Mouse (Mus musculus) right cerebral cortex, postnatal 4 days (tissue): ENCODE data around the gene Col24a1.

Experiments used
- DNase-seq: peaks from one replicate; pipeline ENCODE4 v3.0.0-alpha.2; 2022

Col24a1 gene

DNA sequence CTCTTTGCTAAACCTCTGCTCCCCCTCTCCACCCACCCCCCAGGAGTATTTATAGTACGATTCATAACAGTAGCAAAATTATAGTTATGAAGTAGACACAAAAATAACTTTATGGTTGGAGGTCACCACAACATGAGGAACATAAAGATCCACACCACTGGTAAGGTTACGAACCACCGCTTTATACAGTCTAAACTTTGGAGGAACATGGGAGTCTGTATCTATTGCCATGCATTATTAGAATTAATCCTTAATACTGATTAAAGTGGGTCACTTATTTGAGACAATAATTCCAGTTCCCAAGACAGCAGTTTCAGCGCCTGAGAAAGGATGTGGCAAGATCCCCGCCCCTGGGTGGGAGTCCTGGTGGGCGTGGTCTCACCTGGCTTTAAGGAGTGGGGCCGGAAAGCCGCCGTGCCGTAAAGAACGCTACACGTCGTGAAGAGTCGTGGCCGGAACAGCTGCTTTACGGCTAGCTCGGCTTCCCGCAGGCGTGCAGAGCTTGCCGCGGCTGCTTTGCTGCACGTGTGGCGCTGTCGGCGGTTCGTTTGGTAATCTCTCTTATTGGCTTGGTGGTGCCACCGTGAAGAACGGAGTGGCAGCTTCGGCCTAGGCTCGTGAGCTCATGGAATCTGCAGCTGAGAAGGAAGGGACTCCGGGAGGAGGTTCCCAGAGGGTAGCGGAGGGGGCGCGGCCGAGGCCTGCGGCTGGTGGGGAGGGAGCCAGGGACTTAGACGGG, 283.6 kb downstream of the Col24a1 start, which contains the start of gene Znhit6:
TSS of gene Znhit6 (plus strand) at position 463 of the 739 bp plus-strand sequence.
- peak; percentile 89 for DNase-seq

DNA sequence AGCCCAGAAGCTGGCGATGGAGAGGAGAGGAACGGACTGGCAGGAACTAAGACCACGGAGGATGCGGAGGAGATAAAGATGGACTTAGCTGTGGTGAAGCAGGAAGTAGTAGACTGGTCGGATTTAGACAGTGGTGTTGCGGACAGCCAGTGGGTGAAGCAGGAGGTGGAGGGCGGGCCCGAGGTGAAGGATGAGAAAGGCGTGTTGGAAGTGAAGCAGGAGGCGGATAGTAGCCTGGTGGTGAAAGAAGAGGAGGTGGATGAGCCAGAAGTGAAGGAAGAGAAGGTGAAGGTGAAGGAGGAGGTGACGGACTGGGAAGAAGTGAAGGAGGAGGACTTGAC, 284.2 kb downstream of the Col24a1 start:
- DNase-seq, result no peak

DNA sequence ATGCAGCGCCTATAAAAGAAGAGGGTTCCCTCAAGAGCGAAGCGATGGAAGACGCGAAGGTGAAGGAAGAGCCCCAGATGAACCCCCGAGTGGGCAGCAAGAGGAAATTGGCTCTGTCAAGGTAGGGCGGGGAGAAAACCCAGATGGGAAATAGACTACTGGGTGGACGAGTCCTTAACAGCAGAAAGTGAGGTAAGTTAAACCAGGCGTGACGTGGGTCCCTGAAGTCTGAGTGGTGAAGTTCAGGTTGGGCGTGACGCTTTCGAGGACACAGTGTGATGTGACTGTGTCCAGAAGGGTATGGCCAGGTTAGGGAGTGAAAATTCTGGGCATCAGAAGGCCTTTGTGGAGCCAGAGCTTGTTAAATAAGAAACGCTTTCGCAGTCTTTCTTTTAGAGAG, 284.6 kb downstream of the Col24a1 start:
- no peak for DNase-seq

DNA sequence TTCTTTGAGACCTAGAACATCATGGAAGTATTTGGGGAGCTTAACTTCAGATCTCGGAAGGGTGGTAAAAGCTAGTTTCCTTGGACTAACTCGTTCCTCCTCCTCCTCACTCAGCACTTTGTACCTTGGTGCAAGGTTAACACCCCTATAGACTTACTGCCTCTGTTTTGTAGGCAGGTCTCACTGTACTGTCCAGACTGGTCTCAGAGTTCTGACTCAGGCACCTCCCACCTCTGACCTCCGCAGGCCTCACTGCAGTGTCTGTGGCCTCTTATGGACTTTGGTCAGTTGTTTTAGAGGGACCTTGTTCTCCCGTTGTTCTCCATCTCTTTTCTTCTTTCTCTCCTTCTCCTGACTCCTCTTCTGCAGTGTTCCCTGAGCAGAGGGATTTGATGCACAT, 290.8 kb downstream of the Col24a1 start:
- no peak for DNase-seq

DNA sequence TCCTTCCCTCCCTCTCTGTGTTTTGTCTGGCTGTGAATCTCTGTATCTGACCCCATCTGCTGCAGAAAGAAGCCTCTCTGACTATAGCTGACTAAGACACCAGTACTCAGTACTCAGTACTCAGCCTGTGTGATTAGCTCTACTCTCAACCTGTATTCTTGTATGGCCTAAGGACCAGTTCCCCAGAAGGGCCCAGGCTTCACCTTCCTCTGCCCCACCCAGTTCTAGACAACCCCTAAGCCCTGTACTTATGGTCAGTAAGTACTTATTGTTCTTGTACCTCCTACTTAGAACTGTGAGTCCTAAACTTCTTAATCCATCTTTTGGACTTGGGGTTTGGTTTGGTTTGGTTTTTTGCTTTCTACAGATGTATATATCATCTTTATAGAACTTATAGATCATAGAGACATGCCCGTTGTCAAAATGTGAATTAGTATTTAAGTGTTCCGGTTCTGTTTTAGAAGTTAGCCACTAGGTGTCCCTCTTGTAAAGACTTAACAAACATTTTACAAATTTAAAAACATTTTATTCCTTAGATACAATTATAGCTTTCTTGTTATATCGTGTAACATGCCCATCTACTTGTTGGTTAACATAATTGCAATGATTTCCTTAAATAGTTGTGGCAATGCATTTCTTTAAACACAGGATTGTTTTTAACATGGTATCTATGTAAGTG, 291.4 kb downstream of the Col24a1 start:
- DNase-seq, result no peak

DNA sequence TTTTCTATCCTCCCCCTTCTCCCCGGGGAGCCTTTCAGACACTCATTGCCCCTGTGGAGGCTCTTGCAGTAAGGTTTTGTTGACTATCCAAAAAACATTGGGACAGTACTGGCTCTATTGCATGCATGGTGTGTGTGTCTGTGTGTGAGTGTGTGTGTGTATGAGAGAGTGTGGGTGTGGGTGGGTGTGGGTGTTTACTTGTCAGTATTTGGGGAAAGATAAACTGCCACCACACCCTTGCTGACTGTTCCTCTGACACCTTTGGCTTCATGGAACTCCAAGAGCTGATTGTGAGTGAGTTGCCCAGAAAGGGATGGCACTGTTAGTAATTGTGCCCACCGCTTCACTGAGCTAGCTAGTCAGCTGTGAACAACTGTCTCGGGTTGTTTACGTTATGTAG, 298.3 kb downstream of the Col24a1 start:
- no peak for DNase-seq

DNA sequence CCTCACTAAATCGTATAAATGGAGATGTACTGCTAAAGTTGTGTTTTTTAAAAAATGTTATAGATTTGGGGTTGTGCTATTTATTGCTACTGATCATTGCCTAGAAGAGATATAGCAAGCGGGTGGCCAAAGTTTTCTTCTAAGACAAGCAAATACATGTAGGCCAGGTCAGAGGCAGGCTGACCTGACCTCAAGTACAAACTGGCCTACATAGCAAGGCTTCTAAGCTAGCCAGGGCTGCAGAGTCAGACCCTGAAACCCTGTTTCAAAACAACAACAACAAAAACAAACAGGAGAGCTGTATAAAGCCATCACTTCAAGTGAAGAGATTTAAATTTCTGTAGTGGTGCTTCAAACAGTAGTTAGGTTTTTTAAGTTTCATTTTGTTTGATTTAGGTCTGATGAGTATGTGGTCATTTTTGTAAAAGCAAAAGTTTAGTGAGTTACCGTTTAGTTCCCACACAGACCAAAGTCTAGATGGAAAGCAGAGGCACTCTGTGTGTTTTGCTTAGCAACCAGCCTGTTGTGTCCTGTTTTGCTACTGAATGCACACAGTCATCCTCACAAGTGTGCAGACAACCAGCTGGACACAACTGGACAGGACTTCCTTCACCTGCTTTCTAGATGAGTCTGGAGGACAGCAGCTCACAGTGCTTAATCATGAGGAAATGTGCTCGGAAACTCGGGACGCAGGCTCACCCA, 299.7 kb downstream of the Col24a1 start:
- DNase-seq, result no peak

DNA sequence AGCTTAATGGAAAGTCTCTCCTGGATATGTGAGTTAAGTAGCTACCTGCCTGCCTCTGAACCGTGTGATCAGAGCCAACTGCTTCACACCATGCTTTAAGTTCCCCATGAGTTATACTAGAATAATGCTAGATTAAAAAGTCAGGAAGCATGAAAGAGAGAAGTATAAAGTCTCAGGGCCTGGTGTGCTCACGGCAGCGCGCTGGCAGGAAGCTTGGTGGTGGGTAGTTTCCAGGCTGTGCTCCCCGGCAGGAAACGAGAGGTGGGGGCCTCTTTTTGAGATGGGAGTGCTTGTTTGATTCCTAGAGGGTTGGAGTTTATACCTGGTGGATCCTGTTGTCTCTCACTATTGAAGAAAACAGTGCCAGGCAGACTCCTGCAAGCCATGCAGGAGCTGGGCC, 303.1 kb downstream of the Col24a1 start:
- no peak for DNase-seq

DNA sequence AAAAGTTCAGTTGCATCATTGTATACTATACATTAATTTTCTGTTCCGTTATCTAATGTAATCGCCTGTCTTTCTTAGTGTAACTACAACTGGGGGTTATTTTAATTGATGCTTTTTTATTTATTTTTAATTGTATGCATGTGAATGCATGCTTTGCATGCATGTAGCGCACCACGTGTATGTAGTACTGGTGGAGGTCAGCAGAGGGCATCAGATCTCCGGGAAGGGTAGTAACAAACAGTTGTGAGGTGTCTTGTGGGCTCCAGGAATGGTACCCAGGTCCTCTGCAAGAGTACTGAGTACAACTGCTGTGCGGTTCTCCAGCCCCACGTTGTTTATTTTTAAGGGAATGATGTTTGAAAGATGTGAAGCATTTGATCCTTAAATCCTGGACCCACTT, 306.8 kb downstream of the Col24a1 start:
- no peak for DNase-seq

DNA sequence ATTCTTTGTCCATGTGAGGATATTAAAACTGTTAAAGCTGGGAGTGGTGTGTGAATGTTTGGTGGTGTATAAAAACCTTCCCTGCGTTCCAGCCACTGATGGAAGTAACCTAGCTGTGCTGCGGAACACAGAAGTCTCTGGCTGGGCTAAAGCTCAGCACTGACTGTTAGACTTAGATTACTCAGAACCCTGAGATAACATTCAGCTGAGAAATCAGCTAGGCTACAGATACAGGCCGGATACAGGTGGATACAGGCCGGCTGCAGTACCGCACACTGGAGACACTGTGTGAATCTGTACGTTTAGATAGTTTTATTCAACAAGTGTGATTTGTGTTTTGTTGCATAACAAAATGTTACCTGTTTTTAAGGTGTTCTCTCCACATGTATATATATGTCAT, 308.5 kb downstream of the Col24a1 start:
- no peak for DNase-seq

DNA sequence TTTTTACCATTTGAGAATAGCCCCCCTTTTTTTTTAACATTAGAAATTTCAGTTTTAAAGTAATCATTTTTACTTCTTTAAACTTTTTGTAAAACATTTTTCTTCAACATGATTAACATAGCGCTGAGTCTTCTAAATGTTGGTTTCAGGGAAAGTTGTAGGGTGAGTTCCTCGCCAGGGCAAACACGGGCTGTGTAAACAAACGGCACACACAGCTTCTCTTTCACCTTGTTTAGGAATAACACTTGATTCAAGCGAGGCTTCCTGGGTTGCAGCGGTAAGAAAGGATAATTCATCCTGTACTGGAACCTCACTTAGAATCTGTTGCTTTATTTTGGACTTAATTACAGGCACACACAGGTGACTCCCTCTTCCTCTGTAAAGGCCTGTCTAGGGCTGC, 309.1 kb downstream of the Col24a1 start:
- DNase-seq, result no peak
